Mouse (Mus musculus): ENCODE results near the gene Kcnip4.

DNA sequence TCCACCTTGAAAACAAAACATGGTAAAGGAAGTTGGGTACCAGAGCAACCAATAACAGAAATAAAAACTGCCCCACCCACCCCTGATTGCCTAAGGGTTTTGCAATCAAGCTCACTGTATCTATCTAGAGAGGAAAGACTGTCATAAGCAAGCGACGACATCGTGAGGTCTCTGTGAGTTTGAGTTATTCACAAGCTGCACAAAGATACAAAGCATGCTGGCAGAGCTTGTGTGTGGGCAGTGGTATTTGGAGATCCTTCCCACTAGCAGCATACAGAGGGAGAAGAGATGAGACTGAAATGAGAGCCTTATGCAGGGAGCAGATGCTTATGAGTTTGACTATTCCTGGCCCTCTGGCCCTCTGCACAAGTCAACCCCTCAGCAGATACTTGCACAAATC is 23.2 kb upstream of the Kcnip4 start:
- TF ChIP-seq POLR2A (IDR thresholded peaks at IDR 0.05; ENCODE audit: low read depth, low read length) = no peak
- no peak for TF ChIP-seq CTCF (IDR thresholded peaks at IDR 0.05; ENCODE audit: extremely low read depth, insufficient read depth, insufficient read length, insufficient replicate concordance)
